Mouse (Mus musculus) testis, postnatal 10 days (tissue): Measurements from ENCODE around the gene Ssbp2.

Experiments used
- DNase-seq: peaks from one replicate; pipeline ENCODE4 v3.0.0; 2021; ENCODE audit warnings: low spot score

Gene Ssbp2

DNA sequence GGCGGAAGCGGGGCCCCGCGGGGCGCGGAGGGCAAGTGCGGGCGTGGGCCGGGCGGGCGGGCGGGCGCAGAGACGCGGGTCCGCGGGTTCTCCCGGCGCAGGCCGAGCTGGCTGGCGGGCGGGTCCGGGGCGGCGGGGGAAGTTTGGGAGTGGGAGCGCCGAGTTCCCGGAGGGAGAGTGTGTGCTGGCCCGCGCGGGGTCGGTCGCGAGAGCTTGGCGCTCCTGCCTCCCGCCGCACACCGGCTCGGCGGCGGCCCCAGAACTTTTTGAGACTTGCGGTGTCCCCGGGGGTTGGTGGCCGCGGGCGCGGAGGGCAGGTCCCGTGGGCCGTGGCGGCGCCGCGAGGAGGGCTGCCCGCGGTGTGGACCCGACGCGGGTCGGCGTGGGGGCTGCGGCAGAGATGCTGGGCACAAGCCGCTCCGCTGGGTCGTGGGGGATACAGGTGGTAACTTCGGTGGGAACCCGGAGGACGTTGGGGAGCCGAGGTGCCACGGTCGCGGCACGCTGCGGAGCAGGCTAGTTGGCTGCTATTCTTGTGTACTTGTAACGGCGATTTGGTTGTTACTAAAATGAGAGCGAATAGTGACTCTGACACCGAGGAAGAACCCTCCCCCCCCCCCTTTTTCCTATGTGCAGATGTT is 1.7 kb downstream of the Ssbp2 start:
- DNase-seq, result peak; percentile 75

DNA sequence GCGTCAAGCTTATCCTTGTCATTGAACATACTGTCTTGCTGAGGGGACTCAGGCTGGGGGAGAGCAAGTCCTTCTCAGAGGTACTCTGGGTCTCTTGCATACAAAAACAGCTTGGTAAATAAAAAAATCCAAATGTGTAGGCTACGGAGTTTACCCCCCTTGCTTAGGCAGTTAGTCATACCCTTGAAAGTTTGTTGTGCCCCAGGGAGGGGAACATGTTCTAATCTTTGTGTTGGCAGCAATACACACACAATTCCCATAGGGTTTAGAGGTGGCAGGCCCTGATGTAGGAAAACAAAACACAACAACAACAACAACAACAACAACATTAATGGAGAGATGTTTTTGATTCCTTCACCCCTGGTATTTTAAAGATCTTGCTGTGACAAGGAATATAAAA is 2.3 kb downstream of the Ssbp2 start:
- no peak for DNase-seq

- DNase-seq, result no peak
These were observed 2.9 kb downstream of the Ssbp2 start for GRCm38 (mm10) chr13:91462893-91463481.

GRCm38 (mm10) chr13:91465002-91465715 is 5.1 kb downstream of the Ssbp2 start:
- no peak for DNase-seq

DNA sequence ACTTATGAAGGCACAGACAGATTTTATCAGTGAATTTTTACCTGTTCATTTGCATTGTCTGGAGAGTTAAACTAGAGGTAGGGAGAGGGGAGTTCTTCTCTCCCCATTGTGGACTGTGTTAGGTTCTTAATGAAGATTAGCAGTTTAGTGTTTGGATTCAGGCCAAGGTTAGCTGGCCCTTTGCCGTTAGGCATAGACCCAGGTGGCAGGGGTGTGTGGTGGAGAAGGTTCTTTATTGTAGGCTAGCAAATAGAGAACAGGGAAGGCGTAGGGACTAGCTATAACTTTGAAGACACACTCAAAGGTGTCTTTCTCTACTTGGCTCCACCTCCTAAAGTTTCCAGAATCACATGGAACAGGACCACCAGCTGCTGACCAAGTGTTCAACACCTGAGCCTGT is 11.5 kb downstream of the Ssbp2 start:
- no peak for DNase-seq

DNA sequence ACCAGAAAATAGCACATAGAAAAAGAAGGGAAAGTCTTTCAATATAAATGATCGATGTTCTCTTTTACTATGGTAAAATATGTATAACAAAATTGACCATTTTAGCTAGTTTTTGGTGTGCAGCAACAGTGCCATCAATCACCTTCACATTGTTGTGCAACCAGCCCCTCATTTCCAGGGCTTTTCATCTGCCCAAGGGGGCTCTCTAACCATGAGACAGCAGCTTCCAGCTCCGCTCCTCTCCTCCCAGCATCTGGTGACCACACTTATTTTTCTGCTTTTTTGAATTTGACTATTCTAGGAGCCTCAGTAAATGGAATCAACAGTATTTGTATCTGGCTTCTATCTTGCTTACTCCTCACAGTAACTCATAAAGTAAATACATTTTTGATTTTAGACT is 11.9 kb downstream of the Ssbp2 start:
- no peak for DNase-seq

DNA sequence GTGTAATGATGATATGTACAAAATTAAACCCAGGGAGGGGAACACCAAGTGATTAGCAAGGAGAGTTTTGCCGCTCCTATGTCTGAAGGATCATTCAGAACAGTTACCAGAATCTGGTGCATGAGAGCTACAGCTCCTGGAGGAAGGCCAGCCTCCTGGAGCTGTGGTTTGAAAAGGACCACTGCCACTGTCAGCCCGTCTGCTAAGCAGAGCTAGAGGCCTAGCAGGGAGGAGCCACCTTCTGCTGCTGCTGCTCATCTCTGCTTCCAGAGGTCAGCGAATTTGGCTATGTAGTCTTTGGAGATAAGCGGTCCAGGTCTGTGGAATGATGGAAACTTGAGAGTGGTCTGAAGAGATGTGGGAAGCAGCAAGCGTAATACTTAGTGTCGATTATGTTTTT is 13.4 kb downstream of the Ssbp2 start:
- DNase-seq, result no peak

- DNase-seq, result no peak
These were observed 13.9 kb downstream of the Ssbp2 start for GRCm38 (mm10) chr13:91474027-91474426.

- no peak for DNase-seq
These were observed 15.8 kb downstream of the Ssbp2 start for GRCm38 (mm10) chr13:91475888-91476287.

DNA sequence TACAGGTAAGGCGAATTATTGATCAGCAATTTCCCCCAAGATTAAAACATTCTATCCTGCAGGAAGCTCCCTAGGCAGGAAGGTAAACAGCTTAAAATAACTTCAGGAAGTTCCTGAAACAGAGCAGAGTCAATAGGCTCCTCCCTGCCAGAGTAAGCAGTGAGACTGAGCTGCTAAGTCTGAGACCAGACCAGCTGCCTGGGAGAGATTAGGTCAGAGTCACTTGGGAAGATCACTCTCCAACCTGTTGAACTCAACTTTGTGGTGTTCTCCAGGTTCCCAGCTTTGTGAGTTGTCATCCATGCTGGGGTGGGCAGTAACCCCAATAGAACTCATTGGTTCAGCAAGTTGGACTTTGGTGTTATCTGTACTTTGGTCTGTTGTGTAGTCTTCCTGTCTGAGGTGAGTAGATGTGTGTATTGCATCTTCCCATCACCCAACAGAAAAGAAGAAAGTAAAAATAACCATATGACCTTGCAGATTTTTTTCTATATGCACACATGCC is 16.6 kb downstream of the Ssbp2 start:
- no peak for DNase-seq

DNA sequence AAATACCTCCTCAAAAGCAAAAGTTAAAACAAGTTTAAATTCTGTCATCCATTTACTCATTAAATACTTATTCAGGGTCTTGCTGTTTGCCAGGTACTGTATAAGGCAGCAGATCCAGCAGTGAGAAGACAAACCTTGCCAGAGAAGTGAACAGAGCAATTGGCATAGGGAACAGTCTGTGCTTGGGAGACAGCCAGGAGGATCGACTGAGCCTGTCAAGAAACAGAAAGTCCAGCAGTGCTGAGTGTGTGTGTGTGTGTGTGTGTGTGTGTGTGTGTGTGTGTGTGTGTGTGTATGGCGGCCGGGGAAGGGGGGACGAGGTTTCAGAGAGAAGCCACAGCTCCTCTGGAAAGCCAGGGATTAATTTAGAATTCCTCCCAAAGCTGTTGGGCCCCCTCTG is 17.9 kb downstream of the Ssbp2 start:
- DNase-seq, result peak; percentile 68

GRCm38 (mm10) chr13:91484303-91484702 is 24.2 kb downstream of the Ssbp2 start:
- no peak for DNase-seq

DNA sequence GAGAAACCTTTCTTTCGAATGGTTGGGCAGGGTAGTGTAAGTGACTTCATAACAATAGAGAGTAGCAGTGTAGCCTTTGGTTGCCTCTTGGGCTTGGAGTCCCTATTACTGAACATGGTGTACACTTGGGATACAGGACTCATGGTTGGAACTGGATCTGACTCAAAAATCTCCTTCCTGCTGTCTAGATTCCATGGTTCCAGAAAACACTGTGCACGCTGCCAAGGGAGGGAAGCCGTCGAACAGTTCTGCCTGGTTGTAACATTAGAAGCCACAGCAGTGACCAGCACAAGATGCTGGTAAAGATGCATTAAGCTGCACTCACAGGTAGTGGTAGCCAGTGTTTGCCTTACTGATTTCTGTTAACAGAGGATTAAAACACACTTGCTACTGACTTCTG is 32.0 kb downstream of the Ssbp2 start:
- DNase-seq, result no peak

DNA sequence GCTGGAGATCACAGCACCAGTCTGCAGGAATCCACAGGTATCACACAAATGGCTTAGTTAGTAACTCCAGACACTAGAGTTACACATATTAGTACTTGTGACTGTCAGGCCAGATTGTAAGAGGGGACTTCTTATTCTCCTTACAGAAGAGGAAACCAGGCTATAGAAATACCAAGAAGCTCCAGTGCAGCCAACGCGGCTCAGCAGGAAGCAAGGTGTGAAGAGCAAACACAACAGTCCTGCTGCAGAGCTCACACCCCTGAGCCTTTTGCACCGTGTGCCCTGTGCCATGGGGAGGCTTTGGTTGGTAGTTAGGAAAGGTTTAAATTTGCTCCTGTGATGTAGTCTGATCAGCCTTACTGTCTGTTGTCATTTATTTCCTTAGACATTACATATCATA is 37.0 kb downstream of the Ssbp2 start:
- DNase-seq, result no peak

GRCm38 (mm10) chr13:91501735-91502134 is 41.7 kb downstream of the Ssbp2 start:
- no peak for DNase-seq

- DNase-seq, result no peak
These were observed 42.7 kb downstream of the Ssbp2 start for GRCm38 (mm10) chr13:91502642-91503373.

- DNase-seq, result no peak
These were observed 48.9 kb downstream of the Ssbp2 start for GRCm38 (mm10) chr13:91508991-91509390.

GRCm38 (mm10) chr13:91509467-91509866 is 49.4 kb downstream of the Ssbp2 start:
- DNase-seq, result no peak

GRCm38 (mm10) chr13:91514979-91515378 is 54.9 kb downstream of the Ssbp2 start:
- DNase-seq, result no peak

- DNase-seq, result no peak
These were observed 60.1 kb downstream of the Ssbp2 start for GRCm38 (mm10) chr13:91520073-91520750.

DNA sequence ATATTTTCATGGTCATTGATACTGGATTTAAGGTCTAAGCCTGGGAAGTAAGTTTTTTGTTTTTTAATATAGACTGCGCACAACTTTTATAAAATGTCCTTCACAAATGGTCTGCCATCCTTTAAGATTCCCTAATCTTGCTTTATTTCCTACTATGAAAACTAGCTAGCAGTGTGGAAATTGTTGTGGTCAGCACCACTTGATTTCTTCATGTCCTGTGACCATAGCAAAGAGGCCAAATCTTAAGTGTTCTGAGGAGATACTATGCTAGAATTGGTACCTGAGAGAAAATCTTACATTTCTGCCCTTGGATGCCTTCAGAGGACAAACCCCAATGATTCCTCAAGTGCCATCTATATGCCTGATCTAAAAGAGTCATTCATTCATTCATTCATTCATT is 60.9 kb downstream of the Ssbp2 start:
- DNase-seq, result no peak

- DNase-seq, result no peak
These were observed 66.0 kb downstream of the Ssbp2 start for GRCm38 (mm10) chr13:91526058-91526457.
